Mouse (Mus musculus) brain, embryonic 14.5 days (tissue): ENCODE measurements around the gene Fzd7.

Experiments used
- CTCF ChIP-seq: fragments of 200-500 bp; IDR thresholded peaks from 2 replicates; pipeline ENCODE4 v1.5.1; 2012; ENCODE audit warnings: inconsistent platforms, mild to moderate bottlenecking, moderate library complexity, borderline replicate concordance; ENCODE audit not compliant: insufficient read depth, insufficient read length; ENCODE audit errors: extremely low read depth
- POLR2A ChIP-seq: fragments of 200-500 bp; IDR thresholded peaks from 2 replicates; pipeline ENCODE4 v1.6.1; 2012; ENCODE audit warnings: mild to moderate bottlenecking, inconsistent platforms, borderline replicate concordance; ENCODE audit not compliant: poor library complexity, insufficient read depth, insufficient read length, severe bottlenecking; ENCODE audit errors: extremely low read depth

- TF ChIP-seq CTCF: no peak
- TF ChIP-seq POLR2A: no peak
Measured at GRCm38 (mm10) chr1:59436321-59436720, 45.9 kb upstream of the Fzd7 start.
